Mouse (Mus musculus) naive thymus-derived CD4-positive, alpha-beta T cell, adult 5 months (primary cell): Measurements from ENCODE around the gene Olfr13. TPM values are rescaled to one million over a fixed set of nuclear protein-coding genes. Genes with fewer than 3 reads are reported as not detected.

Source experiments
- polyA plus RNA-seq: library from polyadenylated mRNA; unstranded; fragments of 100-300 nt; shearing (Covaris generic); gene quantifications from one replicate; pipeline ENCODE4 v1.2.1, GENCODE M21; 2017

Olfr13 gene
- not detected for polyA plus RNA-seq

GRCm38 (mm10) chr6:43171840-43172239 lies at the start of gene Olfr13:
TSS of gene Olfr13 (plus strand) at chr6:43172140.

GRCm38 (mm10) chr6:43146267-43146666 lies 25.7 kb upstream of the Olfr13 start, which contains the start of gene Olfr237-ps1:
TSS of gene Olfr237-ps1 (plus strand) at chr6:43146567.

GRCm38 (mm10) chr6:43162982-43163381 lies 9.0 kb upstream of the Olfr13 start, which contains the start of gene Olfr437:
TSS of gene Olfr437 (plus strand) at chr6:43163282.

GRCm38 (mm10) chr6:43196781-43197180 lies 24.8 kb downstream of the Olfr13 start, which contains the start of gene Olfr435:
TSS of gene Olfr435 (plus strand) at chr6:43197146.

GRCm38 (mm10) chr6:43212873-43213272 lies 40.9 kb downstream of the Olfr13 start, which contains the start of gene Olfr434:
TSS of gene Olfr434 (plus strand) at chr6:43213021.

Other genes with a start within 250 kb of the Olfr13 start
- gene Olfr444, start 223.1 kb upstream of the Olfr13 start, polyA plus RNA-seq, result not detected
- not detected for gene Olfr441, start 65.8 kb upstream of the Olfr13 start, polyA plus RNA-seq
- gene Olfr237-ps1, start 25.6 kb upstream of the Olfr13 start, polyA plus RNA-seq, result 0.11 TPM
- gene Olfr437, start 8.9 kb upstream of the Olfr13 start, polyA plus RNA-seq, result not detected
- not detected for gene Olfr435, start 25.0 kb downstream of the Olfr13 start, polyA plus RNA-seq
- gene Olfr434, start 40.9 kb downstream of the Olfr13 start, polyA plus RNA-seq, result not detected
- not detected for gene Olfr47, start 59.4 kb downstream of the Olfr13 start, polyA plus RNA-seq
- gene Arhgef5, start 93.4 kb downstream of the Olfr13 start, polyA plus RNA-seq, result 0.27 TPM
- gene Nobox, start 137.4 kb downstream of the Olfr13 start, polyA plus RNA-seq, result not detected